Mouse (Mus musculus) embryonic facial prominence, embryonic 11.5 days (tissue): Measurements from ENCODE around the gene 4930404N11Rik. TPM values are rescaled to one million over a fixed set of nuclear protein-coding genes. Genes with fewer than 3 reads are reported as not detected.

Experiments used
- ATAC-seq: fragments of 200-750 bp; cut with Nextera tagmentation; replicated peaks from 2 replicates; pipeline ENCODE4 v1.8.0; 2017; ENCODE audit warnings: low read depth; ENCODE audit not compliant: insufficient number of reproducible peaks, low FRiP score, low TSS enrichment
- DNase-seq: peaks from one replicate; pipeline ENCODE4 v3.0.0-alpha.2; 2015; ENCODE audit warnings: low spot score
- H3K27ac ChIP-seq: fragments of 300-500 bp; sonication (generic); replicated peaks from 2 replicates; pipeline ENCODE4 v1.5.1; 2014; ENCODE audit warnings: mild to moderate bottlenecking, low read depth, low read length, control low read depth
- H3K27me3 ChIP-seq: fragments of 300-500 bp; sonication (generic); 2 replicates; pipeline ENCODE4 v1.6.1; 2014; ENCODE audit warnings: mild to moderate bottlenecking, low read length, moderate library complexity, mixed read lengths; ENCODE audit not compliant: control insufficient read depth, insufficient read depth
- H3K36me3 ChIP-seq: fragments of 300-500 bp; sonication (generic); replicated peaks from 2 replicates; pipeline ENCODE4 v1.6.1; 2014; ENCODE audit warnings: low read depth, mild to moderate bottlenecking, low read length, moderate library complexity, mixed read lengths; ENCODE audit not compliant: control insufficient read depth, insufficient read depth
- H3K4me1 ChIP-seq: fragments of 300-500 bp; sonication (generic); 2 replicates; pipeline ENCODE4 v1.6.1; 2014; ENCODE audit warnings: low read length, mixed read lengths; ENCODE audit not compliant: control insufficient read depth, insufficient read depth
- H3K4me2 ChIP-seq: fragments of 300-500 bp; sonication (generic); 2 replicates; pipeline ENCODE4 v1.6.1; 2014; ENCODE audit warnings: low read depth, mild to moderate bottlenecking, control low read depth, low read length, moderate library complexity
- H3K4me3 ChIP-seq: fragments of 300-500 bp; sonication (generic); 2 replicates; pipeline ENCODE4 v1.5.1; 2014; ENCODE audit warnings: low read depth, low read length, control low read depth
- H3K9ac ChIP-seq: fragments of 300-500 bp; sonication (generic); replicated peaks from 2 replicates; pipeline ENCODE4 v1.6.1; 2014; ENCODE audit warnings: mild to moderate bottlenecking, control low read depth, low read length
- H3K9me3 ChIP-seq: fragments of 300-500 bp; sonication (generic); replicated peaks from 2 replicates; pipeline ENCODE4 v1.6.1; 2016; ENCODE audit warnings: mild to moderate bottlenecking, low read length, inconsistent platforms, mixed read lengths; ENCODE audit not compliant: control insufficient read depth
- WGBS: fragments of 180-500 bp; shearing (Covaris S2); extraction: QIAGEN DNeasy Blood & Tissue Kit; methylation state at CpG from one replicate; pipeline ENCODE4 v1.1.7; 2014; 5-methylcytosine and 5-hydroxymethylcytosine counted together
- polyA plus RNA-seq: library from polyadenylated mRNA; unstranded; fragments of >200 nt; fragmentation: Nextera tagmentation; extraction: Ambion mirVana; gene quantifications from 2 replicates; pipeline ENCODE4 v1.2.1, GENCODE M21; 2014

Gene 4930404N11Rik
- polyA plus RNA-seq, 1 experiment from 2014 or later, result not detected

DNA sequence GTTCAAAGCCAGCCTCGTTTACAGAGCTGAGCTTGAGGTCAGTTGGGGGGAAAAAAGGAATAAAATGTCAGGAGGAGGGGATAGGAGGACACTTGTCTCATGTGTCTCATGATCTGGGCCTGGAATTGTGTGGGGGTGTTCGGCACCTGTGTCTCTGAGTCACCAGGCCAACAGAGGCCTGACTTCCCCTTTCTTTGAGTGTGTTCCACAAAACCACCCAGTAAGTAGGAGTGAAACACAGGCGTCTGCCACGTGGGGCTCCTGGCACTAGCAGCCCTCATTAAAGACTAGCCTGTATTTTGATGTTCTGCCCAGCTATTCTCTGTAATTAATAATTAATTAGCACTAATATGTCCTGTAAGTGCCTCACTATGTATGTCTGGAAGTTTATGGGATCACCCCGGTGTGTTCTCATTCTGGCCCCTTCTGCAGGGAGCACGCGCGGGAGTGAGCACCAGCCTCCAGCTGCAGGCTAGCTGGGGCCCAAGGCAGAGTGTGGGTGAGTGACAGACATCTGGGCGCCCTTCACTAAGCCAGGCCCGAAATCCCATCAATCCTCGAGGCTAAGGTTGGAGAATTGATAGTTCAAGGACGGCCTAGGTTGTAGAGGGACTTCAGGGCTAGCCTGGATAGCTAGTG, 9.1 kb downstream of the 4930404N11Rik start:
- no peaks in the 10 kb centered on the region; the same call in 1 of the 2 replicates for H3K4me1 ChIP-seq
- no peak overlapping the region for H3K4me2 ChIP-seq
- 54% methylated on average over 12 of the region's 12 CpGs for WGBS
- H3K9ac ChIP-seq, result no peak overlapping the region
- H3K27ac ChIP-seq, result no peak overlapping the region
- no peak overlapping the region for H3K4me3 ChIP-seq
- H3K27me3 ChIP-seq, result no peaks in the 10 kb centered on the region
- ATAC-seq (no peak), DNase-seq (no peak)
- no peaks in the 10 kb centered on the region for H3K9me3 ChIP-seq
- H3K36me3 ChIP-seq, result no peaks in the 10 kb centered on the region

DNA sequence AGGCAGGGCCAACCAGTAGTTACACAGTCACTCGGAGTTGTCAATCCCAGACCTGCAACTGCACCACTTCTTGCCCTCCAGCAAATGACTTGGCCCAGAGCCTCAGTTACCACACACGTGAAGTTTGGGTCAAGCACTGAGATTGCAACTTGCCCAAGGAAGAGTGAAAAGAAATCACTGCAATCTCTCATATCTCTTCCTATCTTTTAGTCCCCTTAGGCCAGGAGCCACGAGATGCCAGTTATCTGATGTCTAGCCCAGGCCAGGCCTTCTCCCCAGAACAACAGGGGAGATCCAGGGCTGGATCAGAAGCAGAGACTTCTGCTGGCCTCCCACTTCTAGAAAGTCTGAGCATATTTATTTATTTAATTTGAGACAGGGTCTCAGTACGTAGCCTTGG, 10.1 kb downstream of the 4930404N11Rik start:
- Histone ChIP-seq H3K36me3 (no peaks in the 10 kb centered on the region), H3K9ac (no peak overlapping the region), H3K4me2 (no peak overlapping the region), H3K27ac (no peak overlapping the region), H3K9me3 (no peaks in the 10 kb centered on the region), H3K4me1 (no peaks in the 10 kb centered on the region; the same call in 1 of the 2 replicates), H3K27me3 (no peaks in the 10 kb centered on the region), H3K4me3 (no peak overlapping the region)
- WGBS, result 88% methylated on average over 4 of the region's 4 CpGs
- ATAC-seq (no peak), DNase-seq (no peak)

DNA sequence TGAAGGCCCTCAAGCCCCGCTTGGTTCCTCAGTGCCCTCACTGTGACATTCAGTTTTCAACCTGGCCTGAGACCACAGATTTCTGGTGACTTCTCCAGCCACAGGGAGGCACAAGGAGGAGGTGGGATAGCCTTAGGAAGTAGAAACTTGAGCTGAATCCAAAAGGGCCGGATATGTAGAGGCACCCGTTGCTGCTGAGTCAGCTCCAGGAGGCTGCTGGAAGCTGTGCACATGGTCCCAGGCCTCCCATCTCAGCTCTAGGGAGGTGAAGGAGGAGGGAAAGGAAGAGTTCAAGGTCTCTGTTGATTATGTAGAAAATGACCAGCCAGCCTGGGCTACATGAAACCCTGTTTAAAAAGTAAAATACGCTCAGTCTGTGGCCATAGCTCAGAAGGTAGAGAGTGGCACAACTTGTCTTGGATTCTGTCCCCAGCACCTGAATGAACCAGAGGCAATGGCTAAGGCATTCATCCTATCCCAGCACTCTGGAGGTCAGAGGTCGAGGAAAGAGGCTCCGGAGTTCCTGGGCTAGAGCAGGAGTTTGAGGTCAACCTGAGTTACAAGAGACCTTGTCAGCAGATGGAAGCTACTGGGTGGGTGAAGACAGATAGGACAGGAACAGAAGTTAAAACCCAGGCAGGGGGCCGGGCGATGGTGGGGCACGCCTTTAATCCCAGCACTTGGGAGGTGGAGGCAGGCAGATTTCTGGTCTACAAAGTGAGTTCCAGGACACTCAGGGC, 10.7 kb downstream of the 4930404N11Rik start:
- H3K27ac ChIP-seq, result no peak overlapping the region
- no peak overlapping the region for H3K4me3 ChIP-seq
- no peaks in the 10 kb centered on the region for H3K9me3 ChIP-seq
- H3K4me1 ChIP-seq, result no peaks in the 10 kb centered on the region; the same call in 1 of the 2 replicates
- H3K27me3 ChIP-seq, result no peaks in the 10 kb centered on the region
- ATAC-seq, result no peak
- H3K36me3 ChIP-seq, result no peaks in the 10 kb centered on the region
- no peak for DNase-seq
- WGBS, result 55% methylated on average over 9 of the region's 9 CpGs
- no peak overlapping the region for H3K4me2 ChIP-seq
- no peak overlapping the region for H3K9ac ChIP-seq

DNA sequence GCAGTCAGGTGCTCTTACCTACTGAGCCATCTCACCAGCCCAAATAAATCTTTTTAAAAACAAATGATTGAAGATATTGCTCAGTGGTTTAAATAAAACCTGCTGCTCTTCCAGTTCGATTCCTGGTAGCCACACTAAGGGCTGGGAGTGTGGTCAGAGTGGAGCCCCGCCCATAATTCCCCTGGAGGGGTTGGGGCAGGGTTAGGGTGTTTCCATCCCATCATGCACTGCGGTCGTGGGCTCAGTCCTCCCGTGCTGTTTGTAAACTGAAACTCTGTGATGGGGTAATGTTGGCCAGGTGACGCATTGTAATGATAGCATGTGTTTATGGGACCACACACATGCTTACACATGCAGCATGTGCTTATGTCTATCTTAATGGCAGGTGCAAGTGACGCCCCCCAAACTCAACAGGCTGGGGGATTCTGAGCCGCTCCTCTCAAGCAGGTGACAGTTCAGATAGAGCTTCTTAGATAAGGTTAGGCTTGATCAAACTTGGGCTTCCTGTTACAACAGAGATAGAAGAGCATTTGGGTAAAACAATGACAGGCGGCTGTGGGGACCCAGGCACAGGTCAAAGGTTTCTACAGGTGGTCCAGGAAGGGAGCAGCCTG, 13.8 kb downstream of the 4930404N11Rik start:
- no peak overlapping the region for H3K4me3 ChIP-seq

DNA sequence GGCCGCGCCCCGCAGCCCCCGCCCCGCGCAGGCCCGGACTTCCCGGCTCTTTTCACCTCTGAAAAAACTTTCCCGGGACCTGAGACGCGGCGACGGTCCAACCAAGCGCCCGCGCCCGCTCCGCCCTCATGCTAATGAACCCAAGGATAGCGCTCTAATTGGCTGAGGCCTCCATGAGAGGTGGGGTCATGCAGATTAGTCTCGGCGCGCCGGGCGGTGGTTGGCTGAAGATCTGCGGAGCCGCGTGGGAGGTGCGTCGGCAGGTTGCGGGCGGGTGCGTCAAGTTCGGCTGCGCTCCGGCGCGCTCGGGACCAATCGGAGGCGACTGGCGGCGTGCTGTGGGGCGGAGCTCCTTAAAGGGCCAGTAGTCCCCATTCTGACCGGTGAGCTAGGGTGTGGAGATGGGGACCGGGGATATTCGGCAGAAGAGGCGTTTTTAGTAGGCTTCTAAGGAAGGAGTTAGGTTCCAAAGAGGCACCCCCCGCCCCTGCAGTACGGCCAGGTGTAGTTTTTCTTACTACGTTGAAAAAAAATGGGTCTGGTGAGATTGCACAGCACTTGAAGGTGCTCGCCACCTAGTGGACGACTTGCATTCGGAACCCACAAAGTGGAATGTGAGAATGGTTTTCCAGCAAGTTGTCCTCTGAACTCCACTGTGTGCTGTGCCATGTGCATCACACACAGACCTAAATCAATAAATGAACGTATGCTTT, 15.1 kb downstream of the 4930404N11Rik start, which contains the start of gene Hmg20b:
Gene Hmg20b (minus strand): TSS at position 130 of the 713 bp plus-strand sequence.
- peak within 1 kb of the TSS; percentile 87 for H3K9ac ChIP-seq
- H3K36me3 ChIP-seq, result no peaks in the 10 kb centered on the region; the same call in none of the 2 replicates
- ATAC-seq (peak; percentile 91), DNase-seq (peak; percentile 99)
- WGBS, result under 1% methylated on average over 53 of the region's 54 CpGs
- H3K9me3 ChIP-seq, result no peaks in the 10 kb centered on the region
- H3K4me3 ChIP-seq, result peak within 1 kb of the TSS; percentile 87
- peaks cover 6% of the 10 kb centered on the region for H3K4me1 ChIP-seq
- no peak within 1 kb of the TSS for H3K27ac ChIP-seq
- H3K27me3 ChIP-seq, result no peaks in the 10 kb centered on the region
- H3K4me2 ChIP-seq, result peak within 1 kb of the TSS; percentile 40

More for the DNA sequence above, 13.8 kb downstream of the 4930404N11Rik start:
- ATAC-seq (no peak), DNase-seq (no peak)
- H3K4me1 ChIP-seq, result peaks cover 6% of the 10 kb centered on the region
- WGBS, result 21% methylated on average over 9 of the region's 9 CpGs
- no peaks in the 10 kb centered on the region for H3K27me3 ChIP-seq
- H3K27ac ChIP-seq, result no peak overlapping the region
- no peak overlapping the region for H3K4me2 ChIP-seq
- H3K9me3 ChIP-seq, result no peaks in the 10 kb centered on the region
- H3K9ac ChIP-seq, result no peak overlapping the region
- no peaks in the 10 kb centered on the region; the same call in 1 of the 2 replicates for H3K36me3 ChIP-seq

DNA sequence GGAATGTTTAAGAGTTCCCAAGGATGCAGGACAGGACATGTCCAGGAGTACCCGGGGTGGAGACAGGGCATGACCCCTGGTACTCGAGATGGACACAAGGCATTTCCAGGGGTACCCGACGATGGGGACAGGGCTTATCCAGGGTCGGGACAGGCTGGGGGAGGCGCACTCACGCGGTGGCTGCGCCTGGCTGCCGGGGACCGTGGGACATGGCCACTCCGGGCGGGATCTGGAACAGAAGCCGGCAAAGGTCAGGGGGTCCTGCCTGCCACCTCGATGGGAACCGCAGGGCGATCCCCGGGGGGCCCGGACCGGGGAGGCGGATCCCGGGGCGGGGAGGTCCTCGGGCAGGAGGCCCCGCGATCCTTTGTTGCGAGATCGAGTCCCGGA, 15.7 kb downstream of the 4930404N11Rik start:
- 0% methylated on average over 23 of the region's 29 CpGs for WGBS
- H3K27ac ChIP-seq, result no peak overlapping the region
- H3K4me3 ChIP-seq, result peak overlapping the region; percentile 87
- H3K36me3 ChIP-seq, result no peaks in the 10 kb centered on the region; the same call in none of the 2 replicates
- ATAC-seq (peak; percentile 6; the same call in 1 of the 2 replicates), DNase-seq (no peak)
- peak overlapping the region; percentile 40 for H3K4me2 ChIP-seq
- H3K9me3 ChIP-seq, result no peaks in the 10 kb centered on the region
- H3K27me3 ChIP-seq, result no peaks in the 10 kb centered on the region; the same call in none of the 2 replicates
- H3K4me1 ChIP-seq, result peaks cover 6% of the 10 kb centered on the region
- H3K9ac ChIP-seq, result peak overlapping the region; percentile 87

DNA sequence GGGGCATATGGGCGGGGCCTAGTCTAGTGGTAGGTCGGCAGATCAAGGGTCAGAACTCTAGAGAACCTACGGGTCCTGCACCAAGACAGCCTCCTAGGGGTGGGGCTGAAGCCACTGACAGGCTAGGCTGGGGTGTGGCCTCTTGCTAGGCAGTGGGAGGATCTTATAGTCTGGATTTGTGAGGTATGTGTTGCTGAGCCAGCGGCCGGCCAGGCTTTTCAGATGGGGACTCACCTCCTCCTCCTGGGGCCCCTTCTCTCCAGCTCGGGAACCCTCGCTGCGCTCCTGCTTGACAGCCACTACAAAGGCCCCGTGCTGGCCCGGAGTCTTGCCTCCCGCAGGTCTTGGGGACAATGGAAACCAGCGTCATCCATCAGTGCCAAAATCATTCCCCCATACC, 16.5 kb downstream of the 4930404N11Rik start:
- Histone ChIP-seq H3K27ac (no peak overlapping the region), H3K36me3 (no peaks in the 10 kb centered on the region; the same call in none of the 2 replicates), H3K9me3 (no peaks in the 10 kb centered on the region), H3K4me2 (peak overlapping the region; percentile 40), H3K27me3 (peaks cover 5% of the 10 kb centered on the region), H3K9ac (peak overlapping the region; percentile 87), H3K4me3 (peak overlapping the region; percentile 87), H3K4me1 (peaks cover 6% of the 10 kb centered on the region)
- 3% methylated on average over 12 of the region's 12 CpGs for WGBS
- no peak for ATAC-seq
- peak; percentile 35 for DNase-seq
